Mouse (Mus musculus): Measurements from ENCODE around the gene Engase. TPM values are rescaled to one million over a fixed set of nuclear protein-coding genes. Genes with fewer than 3 reads are reported as not detected.

Gene Engase
- 7.1 and 7.2 TPM in 2 replicates for polyA plus RNA-seq (2016; fragmentation: Nextera tagmentation; extraction: Ambion mirVana)

DNA sequence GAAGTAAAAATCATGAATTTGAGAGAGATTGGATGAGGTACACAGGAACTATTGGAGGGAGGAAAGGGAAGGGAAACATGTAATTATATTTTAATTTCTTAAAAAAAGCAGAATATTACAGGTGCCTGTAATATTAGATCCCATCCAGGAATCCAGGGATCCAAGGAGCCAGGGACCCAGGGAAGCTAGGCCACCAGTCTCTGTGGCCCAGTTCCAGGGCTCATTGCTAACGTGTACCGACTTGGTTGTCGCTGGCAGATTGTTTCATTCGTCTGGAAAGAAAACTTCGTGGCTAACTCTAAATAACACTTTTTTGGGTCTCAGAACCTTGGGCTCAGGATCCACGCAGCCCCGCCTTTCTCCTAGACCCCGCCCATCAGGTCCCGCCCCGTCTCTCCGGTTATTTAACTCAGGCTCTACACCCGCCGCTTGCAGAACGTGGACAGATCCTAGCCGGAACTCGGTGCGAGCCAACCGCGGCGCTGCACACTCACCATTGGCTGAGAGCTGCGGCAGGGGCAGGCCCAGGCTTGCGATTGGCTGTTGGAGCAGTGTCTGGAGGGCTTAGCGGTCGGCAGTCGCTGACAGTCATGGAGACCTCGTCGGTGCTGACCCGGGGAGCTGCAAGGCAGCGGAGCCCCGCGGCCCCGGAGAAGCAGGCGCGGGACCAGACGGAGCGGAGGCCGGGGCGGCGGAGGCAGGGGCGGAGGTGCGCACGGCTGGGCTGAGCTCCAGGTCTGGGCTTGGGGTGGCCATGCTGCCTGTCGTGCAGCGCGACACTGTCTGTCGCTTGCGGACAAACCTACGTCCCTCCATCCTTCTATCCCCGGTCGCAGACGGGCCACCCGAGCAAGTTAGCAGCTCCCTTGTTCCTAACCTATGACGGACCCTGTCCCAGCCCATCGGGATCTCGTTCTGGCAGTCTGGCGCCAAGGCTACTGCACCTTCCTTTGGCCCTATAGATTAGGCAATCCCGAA lies at the start of gene Engase:
Gene Engase (plus strand): TSS at position 434 of the 978 bp plus-strand sequence.
- peak; percentile 98 for ATAC-seq (ENCODE audit: low FRiP score)
- 1% methylated on average over 57 of the region's 57 CpGs for WGBS
- H3K4me1 ChIP-seq = peaks cover 9% of the 10 kb centered on the region
- H3K27ac ChIP-seq = no peak within 1 kb of the TSS
- no peaks in the 10 kb centered on the region for H3K9me3 ChIP-seq (replicated peaks)
- H3K36me3 ChIP-seq = no peaks in the 10 kb centered on the region
- peak within 1 kb of the TSS; percentile 66 for H3K9ac ChIP-seq
- peak within 1 kb of the TSS; percentile 59 for H3K4me3 ChIP-seq
- no peaks in the 10 kb centered on the region for H3K27me3 ChIP-seq
- peak within 1 kb of the TSS; percentile 68 for H3K4me2 ChIP-seq (replicated peaks)

GRCm38 (mm10) chr11:118427266-118427779 lies 49.3 kb upstream of the Engase start:
- 51% methylated on average over 3 of the region's 3 CpGs for WGBS
- H3K4me1 ChIP-seq = peaks cover 35% of the 10 kb centered on the region

GRCm38 (mm10) chr11:118427986-118428385 lies 48.6 kb upstream of the Engase start, which contains the start of gene C1qtnf1:
Gene C1qtnf1, plus strand, starts transcription at chr11:118428203.
- H3K4me3 ChIP-seq = peak within 1 kb of the TSS; percentile 19
- H3K4me1 ChIP-seq = peaks cover 35% of the 10 kb centered on the region
- peaks cover 3% of the 10 kb centered on the region; the same call in 1 of the 2 replicates for H3K27me3 ChIP-seq
- H3K9me3 ChIP-seq (replicated peaks) = no peaks in the 10 kb centered on the region
- no peak for ATAC-seq (ENCODE audit: low FRiP score)
- peak within 1 kb of the TSS; percentile 35 for H3K9ac ChIP-seq
- WGBS = 4% methylated on average over 8 of the region's 8 CpGs
- no peaks in the 10 kb centered on the region for H3K36me3 ChIP-seq
- H3K27ac ChIP-seq = peak within 1 kb of the TSS; percentile 23; the same call in 1 of the 2 replicates
- peak within 1 kb of the TSS; percentile 41 for H3K4me2 ChIP-seq (replicated peaks)

More at GRCm38 (mm10) chr11:118427266-118427779, 49.3 kb upstream of the Engase start:
- H3K27me3 ChIP-seq = peaks cover 3% of the 10 kb centered on the region; the same call in 1 of the 2 replicates
- ATAC-seq (ENCODE audit: low FRiP score) = no peak
- H3K9ac ChIP-seq = no peak overlapping the region
- peak overlapping the region; percentile 41; the same call in 1 of the 2 replicates for H3K4me2 ChIP-seq (replicated peaks)
- no peak overlapping the region for H3K27ac ChIP-seq
- H3K9me3 ChIP-seq (replicated peaks) = no peaks in the 10 kb centered on the region
- no peak overlapping the region for H3K4me3 ChIP-seq
- H3K36me3 ChIP-seq = no peaks in the 10 kb centered on the region

DNA sequence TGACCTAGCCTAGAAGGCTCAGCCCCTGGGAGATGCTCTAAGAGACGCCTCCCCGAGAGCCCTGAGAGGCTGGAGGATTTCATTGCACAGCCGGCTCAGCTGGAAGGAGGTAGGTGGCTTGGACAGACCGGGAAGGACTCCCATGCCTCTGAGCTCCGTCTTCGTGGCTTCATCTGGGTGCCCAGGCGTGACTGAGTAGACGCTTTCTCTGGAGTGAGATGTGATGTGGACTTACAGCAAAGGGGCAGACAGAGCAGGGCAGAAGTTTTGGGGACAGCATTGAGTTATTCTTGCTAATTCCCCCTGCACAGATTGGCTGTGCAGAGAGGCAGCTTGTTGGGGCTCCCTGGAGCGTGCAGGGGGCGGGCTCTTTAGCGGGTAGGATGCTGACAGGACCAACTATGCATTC lies 48.2 kb upstream of the Engase start:
- 9% methylated on average over 11 of the region's 11 CpGs for WGBS
- Histone ChIP-seq H3K4me3 (peak overlapping the region; percentile 19), H3K9ac (peak overlapping the region; percentile 35; the same call in 1 of the 2 replicates), H3K27me3 (peaks cover 3% of the 10 kb centered on the region; the same call in 1 of the 2 replicates), H3K27ac (0 out of 2 replicates have a peak overlapping the region, but pooled peaks have one; percentile 23), H3K36me3 (no peaks in the 10 kb centered on the region), H3K4me1 (peaks cover 37% of the 10 kb centered on the region), H3K4me2 (replicated peaks) (peak overlapping the region; percentile 41), H3K9me3 (replicated peaks) (no peaks in the 10 kb centered on the region)
- no peak for ATAC-seq (ENCODE audit: low FRiP score)

DNA sequence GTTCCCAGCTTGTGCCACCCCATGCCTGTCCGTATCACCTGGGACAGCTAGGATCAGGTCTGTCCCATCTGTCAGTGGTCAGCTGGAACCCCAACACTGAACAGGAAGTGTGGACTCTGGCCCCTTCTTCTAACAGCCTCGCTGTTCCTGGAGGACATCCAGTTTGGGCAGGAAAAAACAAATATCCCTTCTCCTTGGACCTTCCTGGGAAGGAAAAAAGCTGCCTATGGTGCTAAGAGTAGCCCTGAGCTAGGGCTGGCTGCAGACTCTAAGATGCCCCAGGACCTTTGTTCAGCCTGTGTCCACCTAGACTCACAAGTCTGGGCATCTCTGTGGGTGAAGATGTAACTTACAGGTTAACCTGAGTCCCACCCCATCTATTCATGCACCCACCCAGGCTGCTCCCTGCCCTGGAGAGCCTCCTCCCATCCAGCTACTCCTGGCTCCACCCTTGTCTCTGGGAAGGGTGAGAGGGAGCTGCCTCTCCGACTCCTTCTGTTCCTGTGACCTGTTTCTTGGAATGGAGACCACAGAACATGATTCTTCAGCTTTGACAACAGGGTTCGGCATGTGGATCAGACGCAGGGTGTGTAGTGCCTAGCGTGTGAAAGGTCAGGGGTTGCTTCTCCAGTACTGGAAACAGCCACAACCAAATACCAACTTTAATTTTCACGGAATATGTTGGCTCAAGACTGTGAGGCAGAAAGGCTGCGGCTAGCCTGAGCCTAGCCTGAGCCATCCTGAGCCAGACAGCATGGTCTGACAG lies 47.5 kb upstream of the Engase start:
- H3K4me2 ChIP-seq (replicated peaks) = peak overlapping the region; percentile 41
- no peaks in the 10 kb centered on the region for H3K9me3 ChIP-seq (replicated peaks)
- H3K4me3 ChIP-seq = no peak overlapping the region
- ATAC-seq (ENCODE audit: low FRiP score) = no peak
- H3K9ac ChIP-seq = peak overlapping the region; percentile 35; the same call in 1 of the 2 replicates
- peaks cover 37% of the 10 kb centered on the region for H3K4me1 ChIP-seq
- H3K36me3 ChIP-seq = no peaks in the 10 kb centered on the region
- H3K27me3 ChIP-seq = peaks cover 3% of the 10 kb centered on the region; the same call in 1 of the 2 replicates
- 60% methylated on average over 8 of the region's 8 CpGs for WGBS
- H3K27ac ChIP-seq = no peak overlapping the region

- no peak for ATAC-seq (ENCODE audit: low FRiP score)
- 54% methylated on average over 4 of the region's 4 CpGs for WGBS
- peaks cover 3% of the 10 kb centered on the region; the same call in 1 of the 2 replicates for H3K27me3 ChIP-seq
- H3K9me3 ChIP-seq (replicated peaks) = no peaks in the 10 kb centered on the region
- H3K4me1 ChIP-seq = peaks cover 43% of the 10 kb centered on the region
- no peak overlapping the region for H3K4me2 ChIP-seq (replicated peaks)
- no peak overlapping the region for H3K4me3 ChIP-seq
- H3K36me3 ChIP-seq = no peaks in the 10 kb centered on the region
- no peak overlapping the region for H3K27ac ChIP-seq
- no peak overlapping the region for H3K9ac ChIP-seq
These were observed 46.2 kb upstream of the Engase start for GRCm38 (mm10) chr11:118430291-118430885.

DNA sequence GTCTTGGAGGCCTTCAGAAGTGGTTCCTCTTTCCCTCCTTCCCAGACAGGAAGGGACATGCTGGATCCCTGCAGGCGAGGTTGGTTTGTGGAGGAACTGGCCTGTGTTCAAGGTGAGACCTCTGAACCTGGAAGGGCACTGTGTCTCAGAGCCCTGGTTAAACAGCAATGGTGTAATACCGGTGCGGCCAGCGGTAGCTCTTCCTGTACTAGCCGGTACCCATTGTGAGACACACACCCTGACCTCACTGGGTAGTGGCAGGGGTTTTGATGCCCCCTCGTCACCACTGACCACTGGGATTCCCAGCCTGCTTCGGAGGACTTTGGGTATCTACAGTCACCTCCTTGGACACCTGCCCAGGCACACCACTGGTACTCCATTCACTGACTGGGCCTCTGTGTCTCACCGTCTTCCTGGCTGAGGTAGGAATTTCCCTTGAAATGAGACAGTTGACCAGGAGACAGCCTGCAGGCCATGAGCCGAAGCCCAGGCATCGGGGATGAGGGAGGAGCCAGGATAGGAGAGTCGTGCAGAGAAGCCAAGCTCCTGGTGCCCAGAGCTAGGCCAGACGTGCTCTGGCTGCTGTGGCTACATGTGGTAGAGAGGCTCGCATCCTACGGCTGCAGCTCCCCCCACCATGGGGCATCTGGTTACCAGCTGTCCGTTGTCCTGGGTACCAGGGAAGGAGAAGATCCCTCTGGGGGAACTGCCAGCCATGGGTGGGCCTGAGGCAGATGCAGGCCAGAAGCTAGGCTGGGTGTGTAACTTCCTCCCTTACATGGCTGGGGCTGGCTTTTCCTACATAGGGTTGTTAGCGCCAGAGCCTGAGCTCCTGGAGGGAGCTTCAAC lies 45.3 kb upstream of the Engase start:
- Histone ChIP-seq H3K27ac (no peak overlapping the region), H3K36me3 (no peaks in the 10 kb centered on the region), H3K9ac (no peak overlapping the region; the same call in 1 of the 2 replicates), H3K27me3 (peaks cover 3% of the 10 kb centered on the region; the same call in 1 of the 2 replicates), H3K4me3 (no peak overlapping the region), H3K4me2 (replicated peaks) (no peak overlapping the region), H3K9me3 (replicated peaks) (no peaks in the 10 kb centered on the region), H3K4me1 (peaks cover 47% of the 10 kb centered on the region)
- 67% methylated on average over 16 of the region's 16 CpGs for WGBS
- ATAC-seq (ENCODE audit: low FRiP score) = no peak

DNA sequence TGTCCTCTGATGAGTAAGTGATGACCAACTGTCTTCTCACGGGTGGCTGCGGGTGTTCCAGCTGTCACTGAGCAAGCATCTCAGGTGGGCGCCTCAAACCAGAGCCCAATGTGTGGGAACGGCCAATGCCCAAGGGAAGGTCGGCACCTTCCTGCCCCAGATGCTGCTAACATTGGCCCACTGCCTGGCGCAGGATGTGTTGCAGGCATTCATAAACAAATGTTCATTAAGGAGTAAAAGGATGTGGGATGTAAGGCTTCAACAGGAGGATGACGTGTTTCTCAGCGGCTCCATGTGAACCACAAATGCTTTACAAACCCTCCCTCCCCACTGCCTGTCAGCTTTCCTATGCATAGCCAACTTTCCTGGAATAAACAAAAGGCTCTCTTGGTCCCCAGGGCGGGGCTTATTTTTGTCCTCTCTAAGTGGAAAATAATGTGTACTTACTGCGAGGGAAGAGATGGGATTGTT lies 43.2 kb upstream of the Engase start:
- Histone ChIP-seq H3K9me3 (replicated peaks) (no peaks in the 10 kb centered on the region), H3K27me3 (peaks cover 2% of the 10 kb centered on the region; the same call in 1 of the 2 replicates), H3K4me3 (no peak overlapping the region), H3K4me2 (replicated peaks) (peak overlapping the region; percentile 28; the same call in 1 of the 2 replicates), H3K27ac (no peak overlapping the region), H3K36me3 (no peaks in the 10 kb centered on the region), H3K9ac (no peak overlapping the region), H3K4me1 (peaks cover 42% of the 10 kb centered on the region)
- WGBS = 68% methylated on average over 10 of the region's 10 CpGs
- no peak for ATAC-seq (ENCODE audit: low FRiP score)

DNA sequence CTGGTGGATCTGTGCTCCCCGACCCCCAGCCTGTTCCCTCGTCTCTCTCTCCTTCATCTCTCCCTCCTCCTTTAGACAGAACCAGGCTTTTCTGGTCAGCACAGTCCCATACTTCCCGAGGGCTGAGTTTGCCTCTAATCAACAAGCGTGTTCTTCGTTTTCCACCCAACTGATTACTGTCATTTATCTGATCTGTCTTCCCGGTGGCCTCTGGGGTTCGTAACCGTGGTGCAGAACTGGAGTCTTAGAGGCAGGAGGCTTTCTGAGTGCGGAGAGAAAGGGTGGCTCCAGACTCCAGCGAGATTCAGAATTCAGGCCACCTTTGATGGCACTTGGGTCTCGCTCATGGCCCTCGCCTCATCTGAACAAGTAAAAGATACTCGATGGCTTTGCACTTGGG lies 42.5 kb upstream of the Engase start:
- Histone ChIP-seq H3K9ac (no peak overlapping the region), H3K36me3 (no peaks in the 10 kb centered on the region), H3K27me3 (no peaks in the 10 kb centered on the region), H3K4me3 (no peak overlapping the region), H3K9me3 (replicated peaks) (no peaks in the 10 kb centered on the region), H3K4me2 (replicated peaks) (peak overlapping the region; percentile 28), H3K4me1 (peaks cover 43% of the 10 kb centered on the region), H3K27ac (no peak overlapping the region)
- no peak for ATAC-seq (ENCODE audit: low FRiP score)
- 49% methylated on average over 13 of the region's 13 CpGs for WGBS

- no peak overlapping the region for H3K4me2 ChIP-seq (replicated peaks)
- no peak overlapping the region for H3K27ac ChIP-seq
- H3K27me3 ChIP-seq = no peaks in the 10 kb centered on the region
- peak; percentile 59 for ATAC-seq (ENCODE audit: low FRiP score)
- no peaks in the 10 kb centered on the region for H3K9me3 ChIP-seq (replicated peaks)
- H3K4me3 ChIP-seq = no peak overlapping the region
- no peak overlapping the region for H3K9ac ChIP-seq
- WGBS = 30% methylated on average over 6 of the region's 6 CpGs
- H3K36me3 ChIP-seq = no peaks in the 10 kb centered on the region
- peaks cover 43% of the 10 kb centered on the region for H3K4me1 ChIP-seq
These were observed 40.1 kb upstream of the Engase start for GRCm38 (mm10) chr11:118436471-118436935.

Measured in hindbrain, embryonic 12.5 days (tissue).